Mouse (Mus musculus): Measurements from ENCODE around the gene Rab3c.

Gene Rab3c

DNA sequence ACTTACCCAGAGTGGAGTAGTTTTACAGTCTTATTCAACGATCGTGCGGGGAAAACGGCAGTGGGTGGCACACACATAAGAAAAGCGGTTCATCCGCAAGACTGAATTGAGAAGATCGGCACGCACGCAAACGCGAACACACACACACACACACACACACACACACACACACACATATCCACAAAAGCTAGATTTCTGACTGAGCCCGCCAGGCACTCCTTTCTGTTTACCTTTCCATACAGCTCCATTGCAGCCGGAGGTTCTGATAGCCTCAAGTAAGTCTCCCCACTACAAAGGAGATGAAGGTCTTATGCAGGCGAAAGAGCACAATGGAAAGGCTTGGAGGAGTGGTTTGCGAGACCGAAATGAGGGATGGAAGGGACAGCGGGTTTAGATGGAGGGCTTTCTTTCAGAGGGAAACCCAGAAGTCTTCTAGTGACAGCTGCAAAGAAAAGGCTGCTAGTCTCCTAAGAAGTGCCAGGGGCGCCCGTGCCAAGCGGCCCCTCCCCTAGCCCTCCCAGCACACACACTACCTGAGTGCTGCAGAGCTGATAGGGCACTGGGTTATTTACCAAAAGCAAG, at the start of gene Rab3c:
Gene Rab3c, minus strand, starts transcription at position 434 of the 582 bp plus-strand sequence.
- no peak for DNase-seq

DNA sequence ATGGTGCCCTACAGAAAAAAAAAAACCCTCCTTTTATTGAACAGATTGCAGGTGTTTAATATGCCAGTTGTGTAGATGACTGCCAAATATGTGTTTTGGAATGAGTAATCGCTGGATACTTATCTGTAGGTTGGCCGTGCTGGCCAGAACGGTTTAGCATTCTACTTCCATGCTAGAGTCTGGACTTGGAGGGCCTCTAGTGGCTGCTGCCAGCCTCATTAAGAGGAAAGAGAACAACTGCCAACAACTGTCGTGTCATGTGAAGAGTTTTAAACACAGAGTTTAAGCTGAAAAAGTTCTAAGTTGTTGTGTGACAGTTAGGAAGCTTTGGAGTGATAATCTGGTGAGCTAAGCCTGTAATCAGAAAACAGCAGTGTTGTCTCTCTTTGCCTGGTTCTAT, 38.0 kb upstream of the Rab3c start:
- DNase-seq, result no peak

DNA sequence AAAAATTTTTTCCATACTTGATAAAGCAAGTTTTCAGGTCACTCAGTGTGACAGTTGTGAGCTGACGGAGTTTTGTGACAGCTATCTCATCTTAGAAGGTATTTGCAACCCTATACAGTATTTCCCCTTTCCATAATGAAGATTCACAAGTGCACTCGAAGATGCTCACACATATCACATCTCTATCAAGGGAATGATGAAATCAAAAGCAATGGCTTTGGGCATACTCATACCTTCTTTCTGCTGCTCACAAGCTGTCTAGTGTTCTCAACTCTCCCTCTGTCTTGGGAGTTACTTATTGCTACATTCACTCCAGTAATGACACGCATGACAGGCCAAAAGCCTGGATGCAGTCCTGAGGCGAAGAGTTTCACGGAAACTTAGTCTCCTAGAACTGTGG, 26.4 kb upstream of the Rab3c start:
- no peak for DNase-seq

- DNase-seq, result no peak
These were observed 16.3 kb upstream of the Rab3c start for GRCm38 (mm10) chr13:110297112-110297511.

DNA sequence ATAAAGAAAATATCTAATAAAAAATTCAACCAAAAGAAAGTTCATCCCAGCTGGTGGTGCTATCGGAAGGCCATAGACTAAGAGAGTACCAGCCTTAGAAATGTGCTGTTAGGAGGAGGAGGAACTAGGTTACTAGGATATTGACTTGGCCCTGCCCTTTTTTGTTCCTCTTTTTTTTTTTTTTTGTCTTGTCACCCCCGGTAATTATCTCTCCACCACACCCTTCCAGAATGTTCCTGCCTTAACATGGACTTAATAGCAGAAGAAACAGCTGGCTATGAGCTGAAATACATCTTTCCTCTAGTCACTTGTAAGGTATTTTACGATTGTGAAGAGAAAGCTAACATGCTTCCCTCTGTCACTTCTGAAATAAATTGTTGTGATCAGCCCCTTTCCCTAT, 7.7 kb upstream of the Rab3c start:
- no peak for DNase-seq

DNA sequence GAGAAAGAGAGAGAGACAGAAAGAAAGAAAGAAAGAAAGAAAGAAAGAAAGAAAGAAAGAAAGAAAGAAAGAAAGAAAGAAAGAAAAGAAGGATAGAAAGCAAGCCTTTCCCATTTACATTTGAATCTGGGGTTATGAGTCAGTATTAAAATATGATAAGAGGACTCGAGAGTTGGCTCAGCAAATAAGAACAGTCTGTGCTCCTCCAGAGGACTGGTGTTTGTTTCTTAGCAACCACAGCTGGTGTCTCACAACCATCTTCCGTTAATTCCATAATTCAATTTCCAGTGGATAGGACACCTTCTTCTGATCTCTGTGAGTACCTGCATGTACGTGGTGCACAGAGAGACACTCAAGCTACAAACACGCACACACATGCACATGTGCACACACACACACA, 3.0 kb upstream of the Rab3c start:
- no peak for DNase-seq

DNA sequence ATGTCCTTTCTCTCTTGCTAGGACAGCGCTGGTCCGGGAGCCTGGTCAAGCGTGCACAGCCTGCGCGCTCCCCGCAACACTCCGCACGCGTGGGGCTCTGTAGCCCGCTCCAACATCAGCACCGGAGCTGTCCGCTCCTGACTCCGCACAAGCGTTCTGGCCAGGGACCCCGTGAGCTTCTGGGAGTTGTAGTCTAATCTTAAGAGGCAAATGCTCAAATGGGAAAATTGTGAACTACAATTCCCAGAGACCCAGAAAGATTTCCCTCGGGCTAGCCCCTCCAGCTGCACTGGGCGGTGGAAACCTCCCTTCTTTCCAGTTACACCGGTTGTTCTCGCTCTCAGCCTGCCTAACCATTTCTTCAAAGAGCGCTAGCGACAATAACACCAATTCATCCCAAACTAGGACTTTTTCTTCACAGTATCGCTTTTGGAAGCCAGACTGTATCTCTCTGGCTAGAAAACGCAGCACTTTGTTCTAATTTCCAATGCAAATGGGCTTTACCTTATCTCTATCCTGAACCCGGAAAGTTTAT, 701 bp downstream of the Rab3c start:
- DNase-seq, result no peak

GRCm38 (mm10) chr13:110278976-110279736, 1.6 kb downstream of the Rab3c start:
- no peak for DNase-seq

DNA sequence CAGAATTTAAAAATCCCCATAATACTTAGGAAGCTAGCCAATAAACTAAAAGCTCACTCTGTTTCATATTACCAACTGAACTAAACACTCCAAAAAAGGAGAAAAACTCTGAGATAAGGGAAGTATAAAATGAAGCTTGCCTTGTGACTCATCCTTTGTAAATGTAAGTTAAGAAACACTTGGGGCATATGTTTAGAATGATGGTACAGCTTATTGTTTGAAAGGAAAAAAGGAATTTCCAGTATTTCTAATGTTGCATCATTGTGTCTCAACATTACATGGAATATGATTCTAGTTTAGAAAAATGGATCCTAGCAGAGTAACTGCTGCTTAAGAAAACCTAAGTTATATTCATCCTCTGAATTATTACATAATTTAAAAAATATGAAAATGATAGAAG, 3.1 kb downstream of the Rab3c start:
- no peak for DNase-seq

GRCm38 (mm10) chr13:110275471-110275870, 5.3 kb downstream of the Rab3c start:
- DNase-seq, result no peak

DNA sequence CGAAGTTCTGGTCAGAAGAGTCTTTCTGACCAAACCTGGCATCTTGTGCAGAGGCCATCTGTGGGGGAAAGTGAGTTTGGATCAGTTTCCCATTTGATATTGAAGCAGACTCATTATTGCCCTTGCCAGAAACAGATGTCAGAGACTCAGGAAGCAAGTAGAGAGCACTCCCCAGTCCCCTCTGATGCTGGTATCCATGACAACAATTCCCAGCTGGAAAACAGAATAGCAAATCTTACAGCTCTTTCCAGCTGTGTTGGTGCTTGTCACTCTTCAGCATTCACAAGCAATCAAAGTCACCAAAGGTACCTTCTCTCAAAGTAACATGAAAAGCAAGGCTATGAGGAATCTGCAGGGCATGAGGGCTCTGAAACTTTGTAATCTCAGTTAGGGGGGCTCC, 20.1 kb downstream of the Rab3c start:
- no peak for DNase-seq

DNA sequence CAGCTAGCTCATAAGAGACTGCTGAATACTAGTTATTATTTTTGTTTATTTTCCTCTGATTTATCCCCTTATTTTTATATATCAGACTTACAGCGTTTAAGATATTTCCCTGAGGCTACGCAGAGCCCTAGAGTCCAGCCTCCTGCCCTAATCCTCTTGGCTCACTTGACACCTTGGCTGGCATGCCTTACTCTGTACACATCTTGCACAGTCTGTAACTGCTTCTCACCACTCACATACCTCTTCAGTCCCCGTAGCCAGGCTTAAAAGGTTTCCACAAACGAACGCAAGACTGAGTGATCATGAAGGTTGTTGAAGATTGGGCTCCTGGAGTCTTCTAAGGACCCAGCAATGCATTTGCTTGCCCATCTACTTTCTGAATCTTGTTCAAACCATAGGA, 29.3 kb downstream of the Rab3c start:
- DNase-seq, result no peak

DNA sequence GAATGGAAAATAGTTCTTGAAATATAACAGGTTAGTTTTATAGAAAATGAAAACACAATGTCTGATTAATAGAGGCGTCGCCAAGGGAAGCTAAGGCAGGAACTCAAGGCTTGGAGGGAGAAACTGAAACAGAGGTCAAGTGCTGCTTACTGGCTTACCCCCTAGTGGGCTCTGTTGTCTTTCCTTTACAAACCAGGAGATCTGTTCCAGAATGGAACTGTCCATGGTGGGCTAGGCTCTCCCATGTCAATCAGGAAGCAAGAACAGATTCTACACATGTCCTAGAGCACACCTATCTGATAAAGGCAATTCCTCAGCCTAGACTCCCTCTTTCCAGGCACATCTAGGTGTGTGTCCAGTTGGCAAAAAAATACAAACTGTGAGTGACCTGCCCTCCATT, 32.3 kb downstream of the Rab3c start:
- DNase-seq, result no peak

- DNase-seq, result no peak
These were observed 41.8 kb downstream of the Rab3c start for GRCm38 (mm10) chr13:110238970-110239369.

DNA sequence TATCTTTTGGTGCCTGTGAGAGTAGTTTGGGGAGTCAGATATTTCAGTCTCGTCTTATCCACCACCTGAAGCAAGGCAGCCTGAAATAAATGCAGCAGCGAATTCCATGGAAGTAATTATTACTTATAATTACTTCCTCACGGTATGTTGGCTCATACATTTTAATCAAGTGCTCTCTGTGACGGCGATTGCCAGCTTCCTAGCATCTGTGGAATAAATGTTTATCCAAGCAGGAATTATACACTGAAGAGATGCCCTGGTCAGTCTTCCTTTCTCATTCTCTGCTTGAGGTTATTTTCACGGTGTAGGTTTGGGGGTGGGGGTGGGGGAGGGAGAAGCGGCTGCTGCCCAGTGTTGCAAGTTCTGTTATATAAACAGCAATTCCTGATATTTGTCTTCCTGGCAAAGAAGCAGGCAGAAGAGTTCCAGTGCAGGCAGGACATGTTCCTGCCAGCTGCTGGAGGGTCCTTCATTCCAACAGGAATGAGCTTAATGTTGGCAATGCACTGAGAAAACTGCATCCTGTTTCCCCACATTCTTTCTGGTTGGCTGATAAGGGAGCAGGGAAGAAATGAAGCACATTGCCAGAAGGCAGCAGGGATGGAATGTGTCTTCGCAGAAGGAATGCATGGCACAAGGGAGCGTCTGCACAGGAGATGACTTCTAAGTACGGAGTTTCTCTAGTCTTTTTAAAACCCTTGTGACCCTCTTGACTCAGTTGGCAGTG, 43.4 kb downstream of the Rab3c start:
- no peak for DNase-seq

GRCm38 (mm10) chr13:110233364-110233763, 47.4 kb downstream of the Rab3c start:
- DNase-seq, result no peak

DNA sequence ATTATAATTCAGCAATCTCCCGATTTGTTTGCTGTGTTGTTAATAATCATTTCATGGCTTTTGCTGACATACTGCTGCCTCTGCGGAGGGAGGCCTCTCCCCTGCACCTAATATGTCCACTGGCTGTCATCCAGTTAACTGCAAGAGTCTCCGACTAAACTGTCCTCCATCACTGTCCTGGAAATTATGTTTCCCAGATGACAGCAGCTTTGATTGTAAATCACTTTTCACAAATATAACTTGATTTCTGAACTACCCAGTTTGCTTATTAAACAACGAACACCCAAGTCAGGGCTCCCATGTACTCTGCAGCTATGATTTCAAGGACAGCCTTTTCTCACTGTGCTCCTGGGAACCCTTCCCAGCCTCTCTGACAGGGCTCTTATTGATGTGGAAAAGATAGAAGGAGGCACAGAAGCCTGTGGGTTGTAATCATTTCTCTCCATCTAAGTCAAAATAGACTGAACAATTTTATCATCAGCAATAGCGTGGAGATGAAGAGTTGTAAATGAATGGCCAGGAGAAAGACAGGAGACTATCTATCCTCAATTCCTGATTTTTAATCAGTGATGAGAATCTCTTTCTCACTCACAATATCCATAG, 49.6 kb downstream of the Rab3c start:
- DNase-seq, result no peak

DNA sequence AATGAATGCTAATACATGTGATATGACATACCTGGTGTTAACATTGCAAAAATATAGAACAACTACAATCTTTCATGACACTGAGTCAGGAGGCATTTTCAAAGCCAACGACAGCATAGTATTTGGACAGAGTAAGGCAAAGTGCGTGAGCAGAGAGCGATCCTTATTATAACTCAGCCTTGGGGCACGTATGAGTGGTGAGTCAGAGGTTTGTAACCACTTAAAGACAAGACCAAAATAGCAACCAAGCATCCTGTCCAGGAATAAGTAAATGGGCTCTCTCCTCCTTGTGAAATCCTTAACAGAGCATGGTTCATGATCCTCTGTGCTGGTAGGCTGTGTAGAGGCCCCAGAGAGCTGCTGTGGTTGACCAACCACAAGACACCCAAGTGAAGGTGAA, 50.8 kb downstream of the Rab3c start:
- no peak for DNase-seq

DNA sequence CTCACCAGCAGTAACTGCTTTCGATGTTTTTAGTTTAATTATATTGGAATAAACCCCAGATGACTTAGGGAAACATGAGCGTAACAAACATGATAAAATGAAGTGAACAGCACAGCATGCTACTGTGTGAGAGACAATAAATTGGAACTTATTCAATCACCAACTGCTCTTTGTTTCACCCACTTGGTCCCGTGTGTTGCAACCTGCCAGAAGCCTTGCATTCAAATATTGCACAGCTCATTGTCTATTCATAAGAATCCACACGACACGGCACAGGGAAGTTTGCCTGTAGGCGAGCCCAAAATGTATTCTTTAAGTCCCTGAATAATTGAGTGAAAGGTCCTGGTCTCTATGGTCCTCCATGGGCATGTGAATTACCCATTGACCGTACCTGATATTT, 61.6 kb downstream of the Rab3c start:
- DNase-seq, result no peak

GRCm38 (mm10) chr13:110218497-110218896, 62.3 kb downstream of the Rab3c start:
- DNase-seq, result no peak

GRCm38 (mm10) chr13:110211526-110212075, 69.2 kb downstream of the Rab3c start:
- no peak for DNase-seq

GRCm38 (mm10) chr13:110198906-110199305, 81.9 kb downstream of the Rab3c start:
- no peak for DNase-seq

- no peak for DNase-seq
These were observed 90.8 kb downstream of the Rab3c start for GRCm38 (mm10) chr13:110190039-110190438.
